Mouse (Mus musculus) A20 (cell line): ENCODE results near the gene Nek10.
A peak's percentile ranks its signal among the peaks of the same experiment; 100 is the strongest.
"Not testable (repeated sequence)": the region's sequence is repeated elsewhere in the genome, so short reads cannot be mapped to it uniquely, and the experiment has no call there.

Source experiments
- DNase-seq: peaks from one replicate; pipeline ENCODE4 v3.0.0-alpha.2; 2011; ENCODE audit warnings: low read depth, low spot score

Nek10 gene

DNA sequence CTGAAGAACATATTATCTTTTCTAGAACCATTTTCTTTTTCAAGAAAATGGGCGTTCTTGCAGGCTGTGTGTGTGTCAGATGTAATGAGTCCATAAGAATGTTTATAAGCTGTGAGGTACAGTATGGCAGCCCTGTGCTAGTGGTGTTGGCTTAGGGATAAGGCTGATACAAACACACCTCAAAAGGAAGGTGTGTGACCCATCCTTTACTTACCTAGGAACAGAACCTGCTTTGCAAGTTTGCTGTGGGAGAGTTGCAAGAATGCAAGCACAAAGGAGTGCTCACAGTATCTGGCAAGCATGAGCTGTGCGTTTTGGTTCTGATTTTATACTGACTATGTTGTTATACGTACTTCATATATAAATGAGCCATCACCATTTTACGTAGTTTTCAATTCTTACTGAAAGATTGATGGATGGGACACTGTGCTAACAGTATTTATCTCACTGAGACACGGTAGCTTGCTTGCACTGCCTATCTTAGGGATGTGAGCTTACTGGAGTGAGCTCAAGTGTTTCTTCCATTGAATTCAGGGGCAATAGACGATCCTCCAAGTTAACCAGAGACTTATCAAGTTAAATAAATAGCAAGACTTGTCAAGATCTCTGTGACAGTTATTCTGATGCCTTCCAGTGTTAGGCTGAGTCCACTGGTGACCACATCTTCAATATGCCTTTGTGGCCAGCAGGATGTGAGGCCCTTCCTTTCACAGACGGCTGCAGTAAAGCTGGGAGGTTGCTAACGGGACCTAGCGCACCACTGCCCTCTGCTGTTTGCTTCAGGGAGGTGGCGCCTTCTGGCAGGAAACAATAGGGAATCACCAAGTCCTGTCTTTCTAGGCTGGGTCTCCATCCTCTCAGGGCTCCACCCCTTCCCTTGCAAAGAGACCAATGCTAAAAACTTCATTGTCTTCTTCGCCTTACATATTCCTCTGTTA is 181.8 kb downstream of the Nek10 start:
- DNase-seq: peak; percentile 70

DNA sequence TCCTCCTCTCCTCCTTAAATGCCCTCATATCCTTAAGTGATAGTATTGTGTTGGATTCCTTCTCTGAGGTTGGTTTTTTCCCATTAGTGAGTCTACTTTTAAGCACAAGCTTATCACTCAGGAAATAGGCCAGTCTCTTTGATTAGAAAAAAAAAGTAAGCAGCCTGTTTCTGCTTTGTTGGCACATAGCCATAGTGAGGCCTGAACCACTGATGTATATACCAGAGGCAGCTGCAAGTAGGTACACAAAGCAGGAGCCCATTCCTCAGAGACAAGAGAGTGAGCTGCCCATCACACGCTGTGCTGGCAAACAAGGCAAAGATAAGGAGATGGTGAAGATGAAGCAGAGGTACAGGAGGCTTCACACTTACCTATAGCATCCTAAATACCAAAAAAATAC is 184.2 kb downstream of the Nek10 start:
- no peak for DNase-seq

DNA sequence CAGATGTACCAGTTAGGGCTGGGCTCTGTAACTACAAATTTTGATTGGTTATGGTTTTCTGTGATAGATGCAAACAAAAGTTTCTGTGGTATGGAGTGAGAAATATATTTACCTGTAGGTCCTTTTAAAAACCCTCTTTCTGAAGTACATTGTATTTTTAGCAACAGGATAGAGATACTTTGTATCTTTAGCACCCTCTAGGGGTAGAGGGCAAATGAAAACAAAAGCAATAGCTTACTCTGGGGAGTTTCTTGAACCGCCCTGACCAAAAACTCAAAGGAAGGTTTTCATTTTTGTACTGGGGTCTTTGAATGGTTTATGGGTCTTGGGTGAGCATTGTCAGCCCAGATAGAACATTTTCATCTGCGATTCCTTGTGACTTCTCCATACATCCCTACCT is 188.4 kb downstream of the Nek10 start:
- DNase-seq: peak; percentile 31

DNA sequence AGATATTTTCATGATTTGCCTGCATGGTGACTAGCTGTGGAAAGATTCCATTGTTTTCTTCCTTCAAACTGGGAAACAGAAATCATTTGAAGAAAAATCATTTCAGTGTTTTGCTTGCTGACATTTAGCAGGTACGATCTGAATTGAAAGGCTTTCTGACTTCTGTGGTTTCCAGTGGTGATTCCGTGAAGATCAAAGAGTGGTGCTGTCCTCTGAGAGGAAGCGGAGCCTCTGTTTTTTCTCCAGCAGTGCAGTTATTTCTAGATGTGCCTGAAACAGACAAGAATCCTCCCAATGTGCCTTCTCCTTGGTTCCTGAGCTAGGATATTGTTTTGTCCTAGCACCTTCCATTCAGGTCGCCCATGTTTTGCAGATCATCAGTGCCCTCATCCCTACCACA is 208.2 kb downstream of the Nek10 start:
- DNase-seq: no peak

DNA sequence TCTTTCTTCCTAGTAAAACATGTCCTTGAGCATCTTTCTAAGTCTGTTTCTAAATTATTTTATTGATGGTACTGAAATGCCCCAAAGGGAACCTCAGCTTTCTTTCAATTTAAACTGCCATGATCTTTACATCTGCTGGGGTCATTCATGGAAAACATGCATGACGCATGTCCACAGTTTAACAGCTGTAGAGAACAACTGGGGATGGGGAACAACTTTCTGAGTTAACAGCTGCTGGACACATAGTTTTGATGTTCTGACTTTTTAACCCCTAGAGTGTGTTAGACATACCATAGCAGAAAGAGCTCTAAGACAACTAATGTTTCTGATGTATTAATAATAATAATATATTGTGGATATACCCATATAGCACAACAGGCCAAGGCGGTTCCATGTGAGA is 211.6 kb downstream of the Nek10 start:
- DNase-seq: no peak

DNA sequence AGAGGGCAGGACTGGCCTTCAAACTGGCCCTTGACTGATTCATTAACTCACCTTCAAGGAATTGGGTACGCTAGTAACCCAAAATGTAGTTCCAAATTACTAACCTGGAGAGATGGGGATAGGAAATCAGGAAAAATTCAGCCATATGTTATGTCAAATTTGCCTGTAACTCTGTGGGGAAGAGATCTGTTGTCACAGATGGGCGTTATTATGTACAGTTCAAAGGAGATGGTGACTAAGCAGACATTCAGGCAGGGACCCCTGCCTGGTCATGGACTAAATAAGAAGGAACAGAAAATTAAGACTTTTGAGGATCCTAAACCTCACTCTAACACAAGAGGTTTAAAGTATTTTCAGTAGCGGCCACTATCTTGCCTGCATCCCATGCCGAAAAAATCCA is 227.4 kb downstream of the Nek10 start:
- DNase-seq: not testable (repeated sequence)

DNA sequence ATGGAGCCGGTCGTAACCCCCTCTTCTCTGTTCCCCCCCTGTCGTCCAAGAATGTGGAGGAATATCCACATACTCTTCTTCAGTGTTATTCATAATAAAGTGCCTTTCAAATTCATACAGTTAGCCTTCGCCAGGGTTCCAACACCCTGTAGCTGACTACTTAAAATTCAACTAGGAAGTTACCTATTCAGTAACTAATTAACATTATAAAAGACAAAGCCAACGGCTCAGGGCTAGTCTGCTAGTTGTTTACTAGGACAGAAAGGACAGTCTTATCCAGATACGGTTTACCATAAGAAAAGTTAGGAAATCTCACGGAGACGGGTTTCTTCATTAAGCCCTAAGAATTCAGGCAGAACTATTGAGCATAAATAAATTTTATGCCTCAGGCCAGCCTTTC is 231.4 kb downstream of the Nek10 start:
- not testable (repeated sequence) for DNase-seq

DNA sequence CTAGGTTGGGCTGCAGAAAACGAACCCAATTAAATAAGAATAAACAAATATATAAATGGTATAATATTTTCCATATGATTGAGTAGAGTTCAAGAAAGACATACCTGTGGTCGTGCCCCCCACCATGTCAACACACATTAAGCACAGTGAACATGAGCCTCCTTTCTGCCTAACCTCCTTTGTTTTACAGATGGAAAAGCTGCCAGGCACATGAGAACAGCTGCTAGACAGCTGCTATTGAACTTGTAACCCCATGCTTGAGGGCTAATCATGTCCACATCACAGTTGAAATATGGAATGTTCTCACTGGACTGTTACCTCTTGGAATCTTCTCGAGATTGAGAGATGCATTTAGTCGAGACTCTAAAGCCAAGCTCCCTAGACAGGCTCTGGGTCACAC is 245.0 kb downstream of the Nek10 start:
- DNase-seq: no peak

DNA sequence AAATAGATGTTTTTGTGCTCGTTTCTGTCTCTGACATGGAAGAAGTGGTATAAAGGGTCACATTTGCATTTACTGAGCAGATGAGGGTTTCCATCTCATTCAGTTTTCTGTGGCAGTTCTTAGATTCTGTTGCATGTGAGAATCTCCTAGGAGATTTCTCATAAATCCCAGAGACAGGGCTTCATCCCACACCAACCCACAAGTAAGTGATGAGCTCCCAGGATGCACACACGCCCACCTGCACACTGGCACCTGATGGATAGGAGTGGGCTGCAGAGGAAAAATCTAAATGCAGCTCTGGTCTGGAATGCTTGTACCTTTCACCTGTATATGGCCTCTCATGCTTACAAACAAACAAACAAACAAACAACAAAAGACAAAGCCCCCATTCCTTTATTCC is 258.3 kb downstream of the Nek10 start:
- no peak for DNase-seq
